Mouse (Mus musculus): ENCODE data around the gene Gm11639. TPM values are rescaled to one million over a fixed set of nuclear protein-coding genes. Genes with fewer than 3 reads are reported as not detected.

The Gm11639 gene
- total and polyA plus RNA-seq, 2 experiments from 2014 or later: 0.43 TPM; not detected in 1

DNA sequence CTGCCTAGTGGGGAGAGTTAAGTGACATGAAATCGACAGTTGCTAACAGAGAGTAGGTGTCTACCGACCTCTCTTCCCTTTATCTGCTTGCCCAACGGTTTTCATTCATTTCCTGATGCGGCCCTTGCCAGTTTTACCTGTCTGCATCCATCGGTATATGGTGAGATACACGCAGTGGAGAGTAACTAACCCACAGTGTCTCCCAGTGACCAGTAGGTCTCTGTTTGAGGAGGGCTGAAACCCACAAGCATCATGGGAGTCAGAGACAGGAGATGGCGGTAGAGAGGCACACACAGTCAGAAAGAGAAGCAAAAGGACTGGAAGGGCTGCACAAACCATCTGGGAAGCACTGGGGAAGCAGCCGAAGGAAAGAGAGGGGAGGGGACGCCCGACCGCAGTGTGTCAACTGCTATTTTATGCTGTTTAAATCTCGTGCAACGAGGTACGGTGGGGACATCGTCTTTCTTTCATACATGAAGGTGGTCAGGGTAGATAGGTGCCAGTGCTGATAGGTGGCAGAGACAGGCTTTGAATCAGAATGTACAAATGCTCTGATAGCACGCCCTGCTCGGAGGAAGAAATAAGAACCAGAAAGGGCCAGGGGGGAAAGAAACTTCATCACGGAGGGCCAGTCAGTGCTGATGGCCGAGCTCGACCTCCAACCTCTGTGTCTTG lies 23.8 kb upstream of the Gm11639 start:
- 83% methylated on average over 20 of the region's 20 CpGs for WGBS
- ATAC-seq (no peak), DNase-seq (ENCODE audit: low spot score) (no peak)
- Histone ChIP-seq H3K36me3 (ENCODE audit: insufficient read depth, low read length) (no peaks in the 10 kb centered on the region), H3K4me2 (ENCODE audit: low read depth, low read length) (no peak overlapping the region), H3K4me1 (ENCODE audit: insufficient read depth, low read length) (no peaks in the 10 kb centered on the region), H3K9me3 (ENCODE audit: low read length) (peaks cover 4% of the 10 kb centered on the region; the same call in 1 of the 2 replicates), H3K27me3 (ENCODE audit: insufficient read depth, low read length) (no peaks in the 10 kb centered on the region), H3K4me3 (ENCODE audit: low read length) (no peak overlapping the region), H3K9ac (replicated peaks; ENCODE audit: low read length) (no peak overlapping the region), H3K27ac (no peak overlapping the region)
- peak; percentile 40 for TF ChIP-seq CTCF (IDR thresholded peaks at IDR 0.05; ENCODE audit: low read depth)

DNA sequence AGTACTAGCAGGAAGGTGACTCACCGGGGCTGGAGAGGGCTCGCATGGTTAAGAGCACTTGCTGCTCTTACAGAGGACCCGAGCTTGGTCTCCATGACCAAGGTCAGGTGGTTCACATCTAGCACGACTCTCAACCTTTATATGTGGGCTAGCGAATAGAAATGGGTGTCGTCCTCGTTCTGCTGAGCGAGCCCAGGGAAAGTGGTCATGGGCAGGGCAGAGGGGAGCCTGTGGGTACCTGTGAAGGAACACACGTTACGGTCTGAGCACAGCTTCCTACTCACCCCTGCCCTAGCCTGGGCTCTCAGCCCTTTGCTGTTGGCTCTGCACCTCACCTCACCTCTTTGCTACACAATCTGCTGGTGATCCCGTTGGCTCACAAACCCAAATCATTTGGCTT lies 22.9 kb upstream of the Gm11639 start:
- Histone ChIP-seq H3K27ac (no peak overlapping the region), H3K9me3 (ENCODE audit: low read length) (peaks cover 4% of the 10 kb centered on the region; the same call in 1 of the 2 replicates), H3K4me1 (ENCODE audit: insufficient read depth, low read length) (no peaks in the 10 kb centered on the region), H3K4me2 (ENCODE audit: low read depth, low read length) (no peak overlapping the region), H3K9ac (replicated peaks; ENCODE audit: low read length) (no peak overlapping the region), H3K36me3 (ENCODE audit: insufficient read depth, low read length) (no peaks in the 10 kb centered on the region), H3K4me3 (ENCODE audit: low read length) (no peak overlapping the region), H3K27me3 (ENCODE audit: insufficient read depth, low read length) (no peaks in the 10 kb centered on the region)
- WGBS: 91% methylated on average over 11 of the region's 11 CpGs
- DNase-seq (ENCODE audit: low spot score): no peak
- ATAC-seq: no peak
- no peak for TF ChIP-seq CTCF (IDR thresholded peaks at IDR 0.05; ENCODE audit: low read depth)

DNA sequence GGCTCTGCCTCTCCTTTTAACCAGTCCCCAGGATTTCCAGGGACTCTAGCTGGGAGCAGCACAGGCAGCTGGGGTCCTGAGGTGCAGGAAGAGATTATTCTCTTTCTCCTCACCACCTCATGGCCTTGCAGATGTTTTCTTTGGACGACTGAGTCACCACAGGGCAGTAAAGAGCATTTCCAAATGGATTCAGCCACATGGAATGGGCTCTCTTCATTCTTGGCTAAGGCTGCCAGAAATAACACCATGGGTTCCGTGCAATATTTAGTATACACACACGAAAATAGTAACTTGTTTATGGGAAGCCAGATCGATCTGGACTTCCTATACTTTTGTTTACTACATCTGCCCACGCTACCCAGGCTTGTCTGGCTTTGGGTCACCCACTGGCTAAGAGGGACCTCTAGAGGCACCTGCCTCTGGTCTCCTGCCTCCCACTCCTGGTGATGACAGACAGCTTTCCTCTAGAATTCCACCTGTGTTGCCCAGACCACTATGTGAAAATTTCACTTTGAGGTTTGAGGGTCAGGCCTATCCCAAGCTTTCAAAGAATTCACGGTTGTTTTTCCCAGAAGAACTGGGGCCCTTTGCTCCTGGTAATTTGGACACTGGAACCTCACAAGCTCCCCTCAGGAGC lies 22.1 kb upstream of the Gm11639 start:
- DNase-seq (ENCODE audit: low spot score) (no peak), ATAC-seq (no peak)
- WGBS: 73% methylated on average over 6 of the region's 6 CpGs
- Histone ChIP-seq H3K4me3 (ENCODE audit: low read length) (no peak overlapping the region), H3K9me3 (ENCODE audit: low read length) (peaks cover 4% of the 10 kb centered on the region; the same call in 1 of the 2 replicates), H3K4me2 (ENCODE audit: low read depth, low read length) (no peak overlapping the region), H3K4me1 (ENCODE audit: insufficient read depth, low read length) (no peaks in the 10 kb centered on the region), H3K27ac (no peak overlapping the region), H3K27me3 (ENCODE audit: insufficient read depth, low read length) (no peaks in the 10 kb centered on the region), H3K36me3 (ENCODE audit: insufficient read depth, low read length) (no peaks in the 10 kb centered on the region), H3K9ac (replicated peaks; ENCODE audit: low read length) (no peak overlapping the region)
- no peak for TF ChIP-seq CTCF (IDR thresholded peaks at IDR 0.05; ENCODE audit: low read depth)

DNA sequence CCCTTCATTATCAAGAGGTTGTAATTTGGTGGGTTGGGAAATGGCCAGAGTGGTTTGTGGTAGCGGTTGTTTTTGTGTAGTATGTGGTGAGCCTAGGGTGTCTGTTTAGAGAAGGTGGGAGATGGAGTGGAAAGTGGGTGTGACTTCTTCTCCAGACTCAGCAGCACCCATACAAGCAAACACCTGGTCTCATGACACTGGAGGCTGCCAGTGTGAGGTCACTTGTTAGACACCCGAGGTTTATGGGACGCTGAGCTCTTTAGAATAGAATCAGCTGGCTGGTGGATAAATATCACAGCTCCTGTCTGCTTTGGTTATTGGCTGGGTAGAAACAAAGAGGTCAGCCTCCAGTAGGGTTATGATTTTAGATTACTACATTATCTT lies 21.6 kb upstream of the Gm11639 start:
- no peak overlapping the region for H3K27ac ChIP-seq
- H3K36me3 ChIP-seq (ENCODE audit: insufficient read depth, low read length): no peaks in the 10 kb centered on the region
- no peak for ATAC-seq
- 76% methylated on average over 3 of the region's 3 CpGs for WGBS
- TF ChIP-seq CTCF (IDR thresholded peaks at IDR 0.05; ENCODE audit: low read depth): no peak
- H3K4me1 ChIP-seq (ENCODE audit: insufficient read depth, low read length): no peaks in the 10 kb centered on the region
- DNase-seq (ENCODE audit: low spot score): no peak
- H3K9me3 ChIP-seq (ENCODE audit: low read length): peaks cover 4% of the 10 kb centered on the region; the same call in 1 of the 2 replicates
- H3K9ac ChIP-seq (replicated peaks; ENCODE audit: low read length): no peak overlapping the region
- H3K4me2 ChIP-seq (ENCODE audit: low read depth, low read length): no peak overlapping the region
- no peaks in the 10 kb centered on the region for H3K27me3 ChIP-seq (ENCODE audit: insufficient read depth, low read length)
- H3K4me3 ChIP-seq (ENCODE audit: low read length): no peak overlapping the region

DNA sequence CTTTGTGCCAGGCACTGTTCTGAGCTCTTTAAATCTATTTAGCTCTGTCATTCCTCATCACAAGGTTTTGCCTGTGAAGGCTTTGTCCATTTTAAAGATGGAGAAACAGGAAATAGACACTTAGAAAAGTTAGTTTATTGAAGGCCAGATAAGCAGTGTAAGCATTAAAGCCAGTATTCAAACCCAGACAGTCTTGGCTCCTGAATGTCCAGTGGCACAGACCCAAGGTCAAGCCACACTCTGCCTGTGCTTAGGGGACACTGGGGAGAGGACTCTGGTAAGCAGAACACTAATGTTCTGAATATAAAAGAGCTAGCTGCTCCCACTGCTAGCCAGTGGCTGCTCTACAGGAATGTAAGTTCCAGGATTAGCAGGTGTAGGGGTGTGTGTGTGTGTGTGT lies 21.1 kb upstream of the Gm11639 start:
- Histone ChIP-seq H3K27ac (no peak overlapping the region), H3K27me3 (ENCODE audit: insufficient read depth, low read length) (no peaks in the 10 kb centered on the region), H3K4me3 (ENCODE audit: low read length) (no peak overlapping the region), H3K9ac (replicated peaks; ENCODE audit: low read length) (no peak overlapping the region), H3K4me1 (ENCODE audit: insufficient read depth, low read length) (no peaks in the 10 kb centered on the region), H3K36me3 (ENCODE audit: insufficient read depth, low read length) (no peaks in the 10 kb centered on the region), H3K9me3 (ENCODE audit: low read length) (peaks cover 4% of the 10 kb centered on the region; the same call in 1 of the 2 replicates), H3K4me2 (ENCODE audit: low read depth, low read length) (no peak overlapping the region)
- ATAC-seq (no peak), DNase-seq (ENCODE audit: low spot score) (no peak)
- TF ChIP-seq CTCF (IDR thresholded peaks at IDR 0.05; ENCODE audit: low read depth): no peak

- Histone ChIP-seq H3K4me1 (ENCODE audit: insufficient read depth, low read length) (no peaks in the 10 kb centered on the region), H3K4me3 (ENCODE audit: low read length) (no peak overlapping the region), H3K27me3 (ENCODE audit: insufficient read depth, low read length) (no peaks in the 10 kb centered on the region), H3K36me3 (ENCODE audit: insufficient read depth, low read length) (no peaks in the 10 kb centered on the region), H3K9ac (replicated peaks; ENCODE audit: low read length) (no peak overlapping the region), H3K4me2 (ENCODE audit: low read depth, low read length) (no peak overlapping the region), H3K9me3 (ENCODE audit: low read length) (no peaks in the 10 kb centered on the region), H3K27ac (no peak overlapping the region)
- no peak for TF ChIP-seq CTCF (IDR thresholded peaks at IDR 0.05; ENCODE audit: low read depth)
- ATAC-seq (no peak), DNase-seq (ENCODE audit: low spot score) (no peak)
- WGBS: 64% methylated on average over 5 of the region's 5 CpGs
These were observed 18.1 kb upstream of the Gm11639 start for GRCm38 (mm10) chr11:104667399-104667798.

DNA sequence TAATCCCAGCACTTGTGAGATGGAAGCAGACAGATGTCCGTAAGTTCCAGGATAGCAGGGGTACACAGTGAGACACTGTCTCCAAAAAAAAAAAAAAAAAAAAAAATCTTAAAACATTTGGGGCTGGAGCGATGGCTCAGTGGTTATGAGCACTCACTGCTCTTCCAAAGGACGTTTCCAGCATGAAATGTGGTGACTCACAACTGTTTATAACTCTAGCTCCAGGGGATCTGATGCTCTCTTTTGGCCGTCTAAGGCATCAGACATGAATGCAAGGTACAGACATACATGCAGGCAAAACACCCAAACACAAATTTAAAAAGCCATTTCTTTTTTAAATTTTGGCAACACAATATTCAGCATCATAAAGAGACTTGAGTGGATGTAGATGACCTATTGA lies 12.1 kb upstream of the Gm11639 start:
- no peak overlapping the region for H3K4me2 ChIP-seq (ENCODE audit: low read depth, low read length)
- no peak overlapping the region for H3K4me3 ChIP-seq (ENCODE audit: low read length)
- H3K9me3 ChIP-seq (ENCODE audit: low read length): no peaks in the 10 kb centered on the region
- no peak overlapping the region for H3K9ac ChIP-seq (replicated peaks; ENCODE audit: low read length)
- TF ChIP-seq CTCF (IDR thresholded peaks at IDR 0.05; ENCODE audit: low read depth): no peak
- WGBS: 74% methylated on average over 4 of the region's 4 CpGs
- H3K4me1 ChIP-seq (ENCODE audit: insufficient read depth, low read length): no peaks in the 10 kb centered on the region
- no peaks in the 10 kb centered on the region for H3K27me3 ChIP-seq (ENCODE audit: insufficient read depth, low read length)
- DNase-seq (ENCODE audit: low spot score) (no peak), ATAC-seq (no peak)
- no peaks in the 10 kb centered on the region for H3K36me3 ChIP-seq (ENCODE audit: insufficient read depth, low read length)
- no peak overlapping the region for H3K27ac ChIP-seq
